Mouse (Mus musculus) midbrain, embryonic 15.5 days (tissue): ENCODE measurements around the gene Camk2d. TPM values are rescaled to one million over a fixed set of nuclear protein-coding genes. Genes with fewer than 3 reads are reported as not detected.

Experiments used
- ATAC-seq: fragments of 200-750 bp; cut with Nextera tagmentation; replicated peaks from 2 replicates; pipeline ENCODE4 v1.8.0; 2017; ENCODE audit warnings: moderate TSS enrichment
- H3K27ac ChIP-seq: fragments of 300-500 bp; sonication (generic); 2 replicates; pipeline ENCODE4 v1.5.1; 2015; ENCODE audit warnings: mild to moderate bottlenecking, inconsistent platforms
- H3K27me3 ChIP-seq: fragments of 300-500 bp; sonication (generic); replicated peaks from 2 replicates; pipeline ENCODE4 v1.6.1; 2015; ENCODE audit warnings: inconsistent platforms
- H3K36me3 ChIP-seq: fragments of 300-500 bp; sonication (generic); replicated peaks from 2 replicates; pipeline ENCODE4 v1.6.1; 2015; ENCODE audit warnings: inconsistent platforms
- H3K4me1 ChIP-seq: fragments of 300-500 bp; sonication (generic); 2 replicates; pipeline ENCODE4 v1.6.1; 2015; ENCODE audit warnings: inconsistent platforms
- H3K4me2 ChIP-seq: fragments of 300-500 bp; sonication (generic); 2 replicates; pipeline ENCODE4 v1.6.1; 2015; ENCODE audit warnings: inconsistent platforms, mild to moderate bottlenecking, moderate library complexity
- H3K4me3 ChIP-seq: fragments of 300-500 bp; sonication (generic); 2 replicates; pipeline ENCODE4 v1.5.1; 2015; ENCODE audit warnings: mild to moderate bottlenecking, inconsistent platforms
- H3K9ac ChIP-seq: fragments of 300-500 bp; sonication (generic); 2 replicates; pipeline ENCODE4 v1.6.1; 2015; ENCODE audit warnings: mild to moderate bottlenecking, inconsistent platforms
- H3K9me3 ChIP-seq: fragments of 300-500 bp; sonication (generic); 2 replicates; pipeline ENCODE4 v1.6.1; 2016; ENCODE audit warnings: inconsistent platforms
- WGBS: fragments of 180-500 bp; shearing (Covaris S2); methylation state at CpG from one replicate; pipeline ENCODE4 v1.1.7; 2015; ENCODE audit warnings: mixed read lengths; 5-methylcytosine and 5-hydroxymethylcytosine counted together
- polyA plus RNA-seq: library from polyadenylated mRNA; unstranded; fragments of >200 nt; fragmentation: Nextera tagmentation; extraction: Ambion mirVana; gene quantifications from 2 replicates; pipeline ENCODE4 v1.2.1, GENCODE M21; 2015

The Camk2d gene
- polyA plus RNA-seq, 1 experiment from 2014 or later = 54.7 TPM

GRCm38 (mm10) chr3:126634171-126634570, 38.1 kb downstream of the Camk2d start:
- Histone ChIP-seq H3K36me3 (no peaks in the 10 kb centered on the region), H3K27me3 (no peaks in the 10 kb centered on the region), H3K9me3 (no peaks in the 10 kb centered on the region), H3K4me3 (no peak overlapping the region), H3K27ac (no peak overlapping the region), H3K4me1 (peaks cover 3% of the 10 kb centered on the region; the same call in 1 of the 2 replicates), H3K9ac (no peak overlapping the region), H3K4me2 (no peak overlapping the region)
- ATAC-seq = no peak
- WGBS = 38% methylated on average over 6 of the region's 6 CpGs

DNA sequence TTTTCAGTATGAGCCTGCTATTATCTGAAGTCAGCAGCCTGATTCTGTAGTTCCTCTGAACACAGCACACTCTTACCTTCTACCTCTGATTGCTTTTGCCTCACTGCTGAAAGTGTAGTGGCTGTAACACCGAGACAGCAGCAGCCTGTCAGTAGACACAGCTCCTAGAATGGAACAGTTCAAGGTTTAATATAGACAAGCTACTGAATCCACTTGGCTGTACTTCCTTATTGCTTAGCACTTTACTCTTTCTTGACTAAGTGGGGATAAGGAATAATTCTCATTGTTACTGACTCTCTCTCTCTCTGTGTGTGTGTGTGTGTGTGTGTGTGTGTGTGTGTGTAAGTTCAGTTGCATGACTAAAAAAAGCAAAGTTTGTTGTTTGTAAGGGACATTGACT, 42.2 kb downstream of the Camk2d start:
- Histone ChIP-seq H3K9ac (no peak overlapping the region), H3K27ac (no peak overlapping the region), H3K36me3 (no peaks in the 10 kb centered on the region), H3K4me3 (no peak overlapping the region), H3K9me3 (no peaks in the 10 kb centered on the region), H3K27me3 (no peaks in the 10 kb centered on the region), H3K4me2 (no peak overlapping the region), H3K4me1 (peaks cover 6% of the 10 kb centered on the region)
- ATAC-seq = no peak
- 69% methylated on average over 1 of the region's 1 CpGs for WGBS

GRCm38 (mm10) chr3:126639098-126639513, 43.0 kb downstream of the Camk2d start:
- Histone ChIP-seq H3K4me1 (peaks cover 14% of the 10 kb centered on the region), H3K4me3 (no peak overlapping the region), H3K9ac (no peak overlapping the region), H3K4me2 (no peak overlapping the region), H3K27ac (0 out of 2 replicates have a peak overlapping the region, but pooled peaks have one; percentile 51), H3K27me3 (no peaks in the 10 kb centered on the region), H3K9me3 (no peaks in the 10 kb centered on the region), H3K36me3 (no peaks in the 10 kb centered on the region)
- peak; percentile 79 for ATAC-seq
- 31% methylated on average over 5 of the region's 5 CpGs for WGBS

DNA sequence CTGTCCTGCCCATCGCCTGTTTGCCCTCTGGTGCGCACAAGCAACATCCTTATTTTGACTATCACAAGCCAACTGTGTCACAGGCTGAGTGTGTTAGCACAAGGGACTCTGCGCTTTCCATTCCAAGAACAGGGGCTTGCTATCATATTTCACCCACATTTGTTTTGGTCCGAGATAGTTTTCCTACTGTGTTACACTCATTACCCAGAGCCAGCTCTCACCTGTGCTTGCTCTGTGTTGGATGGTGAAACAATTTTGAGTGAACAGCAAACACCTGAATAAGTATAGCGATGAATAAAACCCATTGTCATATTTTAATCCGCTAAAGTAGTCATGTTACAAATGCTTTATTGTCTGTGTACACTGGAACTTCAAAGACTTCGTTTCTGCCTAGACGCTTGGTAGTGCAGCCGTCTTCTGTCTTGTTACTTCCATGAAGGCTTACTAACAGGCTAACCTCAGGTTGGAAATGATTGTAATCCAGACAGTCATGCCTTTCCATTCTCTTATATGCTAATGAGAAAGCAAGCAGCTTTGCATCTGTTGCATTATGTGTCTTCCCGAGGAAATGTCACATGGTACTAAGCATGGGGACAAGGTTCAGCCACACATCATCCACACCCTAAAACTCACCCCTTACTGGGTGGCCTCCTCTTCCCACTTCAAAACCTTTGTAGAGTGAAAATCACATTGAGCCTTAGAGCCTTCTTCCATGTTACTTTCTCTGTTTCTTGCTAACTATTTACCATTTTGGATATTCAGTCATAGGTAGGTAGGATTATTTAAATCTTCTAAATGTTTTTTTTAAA, 44.5 kb downstream of the Camk2d start:
- Histone ChIP-seq H3K4me2 (no peak overlapping the region), H3K9ac (no peak overlapping the region), H3K9me3 (no peaks in the 10 kb centered on the region), H3K4me1 (peaks cover 16% of the 10 kb centered on the region), H3K27me3 (no peaks in the 10 kb centered on the region), H3K36me3 (no peaks in the 10 kb centered on the region), H3K4me3 (no peak overlapping the region), H3K27ac (no peak overlapping the region)
- 66% methylated on average over 10 of the region's 10 CpGs for WGBS
- no peak for ATAC-seq

GRCm38 (mm10) chr3:126641451-126641850, 45.3 kb downstream of the Camk2d start:
- Histone ChIP-seq H3K4me1 (peaks cover 16% of the 10 kb centered on the region), H3K27me3 (no peaks in the 10 kb centered on the region), H3K4me2 (no peak overlapping the region), H3K36me3 (no peaks in the 10 kb centered on the region), H3K9me3 (no peaks in the 10 kb centered on the region), H3K9ac (no peak overlapping the region), H3K4me3 (no peak overlapping the region), H3K27ac (no peak overlapping the region)
- ATAC-seq = no peak
- 91% methylated on average over 4 of the region's 4 CpGs for WGBS

DNA sequence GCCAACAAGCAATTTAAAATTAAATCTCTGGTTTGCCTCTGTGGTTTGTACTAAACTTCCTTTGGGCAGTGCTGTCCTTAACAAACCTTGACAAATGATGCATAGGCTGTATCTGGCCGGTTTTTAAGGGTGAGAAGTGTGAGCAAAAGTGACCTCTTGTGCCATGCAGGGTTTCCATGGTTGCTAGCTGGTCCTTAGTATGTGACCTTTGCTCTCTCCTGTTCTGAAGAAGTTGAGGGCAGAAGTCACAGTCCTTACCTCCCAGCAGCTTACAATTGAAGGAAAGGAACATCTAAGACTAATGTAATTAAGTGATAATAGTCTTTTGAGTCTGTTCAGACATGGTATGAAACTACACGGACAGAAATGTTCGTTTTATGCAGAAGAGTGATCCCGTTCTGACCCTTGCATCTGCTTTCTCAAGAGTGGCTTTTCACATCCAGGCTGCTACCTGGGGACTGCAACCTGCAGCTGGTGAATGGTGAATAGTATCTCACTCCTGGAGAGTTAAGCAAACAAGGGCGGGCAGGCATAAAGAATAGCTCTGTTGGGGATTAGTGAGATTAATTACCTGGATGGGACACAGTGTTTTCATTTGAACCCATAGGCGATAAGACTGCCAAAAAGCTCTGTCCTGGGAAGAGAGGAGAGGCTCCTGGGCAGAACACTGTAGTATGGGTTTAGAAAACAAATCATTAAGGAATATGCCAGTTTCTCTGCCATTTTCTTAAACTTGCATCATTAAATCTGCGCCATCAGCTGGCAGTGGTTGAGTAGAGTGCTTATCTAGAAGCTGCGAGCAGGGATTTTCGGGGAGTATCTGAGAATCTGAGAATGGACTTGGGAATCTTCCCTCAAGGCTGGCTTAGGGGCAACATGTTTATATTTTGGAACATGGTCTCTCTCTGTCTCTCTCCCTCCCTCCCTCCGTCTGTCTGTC, 47.2 kb downstream of the Camk2d start:
- ATAC-seq = peak; percentile 41
- H3K27me3 ChIP-seq = no peaks in the 10 kb centered on the region
- no peak overlapping the region; the same call in 1 of the 2 replicates for H3K27ac ChIP-seq
- no peak overlapping the region for H3K4me3 ChIP-seq
- 14% methylated on average over 10 of the region's 10 CpGs for WGBS
- no peaks in the 10 kb centered on the region for H3K9me3 ChIP-seq
- no peaks in the 10 kb centered on the region for H3K36me3 ChIP-seq
- H3K9ac ChIP-seq = no peak overlapping the region
- H3K4me1 ChIP-seq = peaks cover 16% of the 10 kb centered on the region
- 0 out of 2 replicates have a peak overlapping the region, but pooled peaks have one; percentile 4 for H3K4me2 ChIP-seq

DNA sequence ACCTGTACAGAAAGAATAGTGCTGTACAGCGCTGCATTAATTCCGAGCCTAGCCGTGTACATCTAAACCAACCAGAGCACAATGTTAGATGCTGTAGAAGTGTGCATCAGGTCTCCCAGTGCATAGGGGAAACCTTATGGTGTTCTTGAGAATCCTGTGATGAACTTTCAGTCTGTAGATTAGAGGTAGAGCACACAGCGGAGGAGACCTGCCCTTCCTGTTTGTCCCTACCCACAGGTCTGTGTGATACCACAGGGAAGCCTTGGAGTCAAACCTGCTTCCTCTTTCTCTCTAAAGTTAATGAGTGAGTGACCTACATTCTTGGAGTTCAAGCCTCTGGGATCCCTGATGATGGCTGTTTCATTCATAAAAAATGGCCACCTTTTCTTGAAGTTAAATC, 54.2 kb downstream of the Camk2d start:
- Histone ChIP-seq H3K4me1 (0 out of 2 replicates have a peak, but pooled peaks cover 2% of the 10 kb centered on the region), H3K9ac (no peak overlapping the region), H3K4me3 (no peak overlapping the region), H3K36me3 (no peaks in the 10 kb centered on the region), H3K9me3 (no peaks in the 10 kb centered on the region), H3K27ac (no peak overlapping the region), H3K27me3 (no peaks in the 10 kb centered on the region), H3K4me2 (no peak overlapping the region)
- 97% methylated on average over 4 of the region's 4 CpGs for WGBS
- ATAC-seq = no peak

GRCm38 (mm10) chr3:126650747-126651146, 54.6 kb downstream of the Camk2d start:
- no peaks in the 10 kb centered on the region for H3K36me3 ChIP-seq
- no peaks in the 10 kb centered on the region for H3K4me1 ChIP-seq
- no peaks in the 10 kb centered on the region for H3K27me3 ChIP-seq
- WGBS = 63% methylated on average over 6 of the region's 6 CpGs
- H3K4me3 ChIP-seq = no peak overlapping the region
- no peaks in the 10 kb centered on the region for H3K9me3 ChIP-seq
- H3K4me2 ChIP-seq = no peak overlapping the region
- ATAC-seq = no peak
- no peak overlapping the region for H3K9ac ChIP-seq
- no peak overlapping the region for H3K27ac ChIP-seq

DNA sequence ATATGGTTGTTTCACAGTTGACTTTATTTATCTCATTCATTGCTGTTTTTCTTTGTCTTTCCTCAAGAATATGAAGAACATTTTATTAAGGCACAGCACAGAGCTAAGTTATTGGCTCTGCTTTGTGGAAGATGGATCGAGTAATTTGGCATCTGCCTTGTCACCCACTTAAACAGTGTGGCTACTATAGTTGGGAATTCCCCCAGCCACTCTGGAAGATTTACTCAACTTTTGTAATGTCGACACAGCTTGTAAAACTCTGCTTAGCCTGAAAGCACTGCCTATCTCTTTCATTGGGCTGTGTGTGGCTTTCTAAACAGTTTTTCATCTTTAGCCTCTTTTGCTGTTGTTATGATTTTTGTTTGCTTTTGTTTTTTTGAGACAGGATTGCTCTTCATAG, 56.3 kb downstream of the Camk2d start:
- no peaks in the 10 kb centered on the region for H3K27me3 ChIP-seq
- no peak overlapping the region for H3K4me2 ChIP-seq
- 82% methylated on average over 2 of the region's 2 CpGs for WGBS
- H3K4me3 ChIP-seq = no peak overlapping the region
- no peak for ATAC-seq
- H3K4me1 ChIP-seq = no peaks in the 10 kb centered on the region
- no peak overlapping the region for H3K27ac ChIP-seq
- no peak overlapping the region for H3K9ac ChIP-seq
- H3K9me3 ChIP-seq = no peaks in the 10 kb centered on the region
- H3K36me3 ChIP-seq = no peaks in the 10 kb centered on the region

DNA sequence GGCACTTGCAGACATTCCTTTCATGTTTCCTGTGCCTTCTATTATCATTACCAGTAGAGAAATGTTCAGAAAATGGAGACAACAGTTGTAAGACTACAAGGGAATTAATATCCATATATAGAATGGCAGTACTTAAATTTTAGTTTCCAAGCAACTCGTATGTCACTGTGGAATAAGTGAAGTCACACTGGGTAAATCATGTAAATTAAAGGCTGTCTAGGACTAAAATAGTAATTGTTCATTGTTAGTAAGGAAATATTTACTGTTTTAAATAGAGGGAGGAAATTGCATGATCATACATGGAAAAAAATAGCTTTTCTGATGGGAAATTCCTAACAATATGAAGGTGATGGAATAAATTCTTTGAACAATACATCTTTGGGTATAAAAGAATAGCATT, 57.0 kb downstream of the Camk2d start:
- Histone ChIP-seq H3K9me3 (no peaks in the 10 kb centered on the region), H3K27ac (no peak overlapping the region), H3K27me3 (no peaks in the 10 kb centered on the region), H3K4me3 (no peak overlapping the region), H3K36me3 (no peaks in the 10 kb centered on the region), H3K4me2 (no peak overlapping the region), H3K4me1 (no peaks in the 10 kb centered on the region), H3K9ac (no peak overlapping the region)
- ATAC-seq = no peak
- 71% methylated on average over 1 of the region's 1 CpGs for WGBS

DNA sequence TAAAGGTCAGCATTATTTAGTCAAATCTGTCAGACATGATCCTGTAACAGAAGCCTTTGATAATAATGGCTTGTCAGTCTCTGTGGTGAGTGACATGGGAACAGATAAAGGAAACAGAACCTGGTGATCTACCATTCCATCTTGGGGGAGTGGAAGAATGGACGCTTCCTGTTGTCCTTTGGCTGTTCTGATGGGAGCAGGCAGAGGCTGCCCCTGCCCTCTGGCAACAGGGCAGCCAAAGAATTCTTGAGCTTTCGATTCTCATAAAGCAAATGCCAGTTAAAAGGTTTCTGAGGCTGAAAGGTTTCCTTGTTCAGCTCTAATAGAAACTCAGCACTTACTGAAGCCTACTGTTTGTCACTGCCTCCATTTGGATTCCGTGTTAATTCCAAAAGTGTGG, 60.1 kb downstream of the Camk2d start:
- WGBS = 51% methylated on average over 3 of the region's 3 CpGs
- H3K27me3 ChIP-seq = no peaks in the 10 kb centered on the region
- H3K36me3 ChIP-seq = no peaks in the 10 kb centered on the region
- no peaks in the 10 kb centered on the region for H3K4me1 ChIP-seq
- H3K9me3 ChIP-seq = no peaks in the 10 kb centered on the region
- H3K27ac ChIP-seq = no peak overlapping the region
- H3K4me2 ChIP-seq = no peak overlapping the region
- ATAC-seq = no peak
- no peak overlapping the region for H3K9ac ChIP-seq
- H3K4me3 ChIP-seq = no peak overlapping the region

DNA sequence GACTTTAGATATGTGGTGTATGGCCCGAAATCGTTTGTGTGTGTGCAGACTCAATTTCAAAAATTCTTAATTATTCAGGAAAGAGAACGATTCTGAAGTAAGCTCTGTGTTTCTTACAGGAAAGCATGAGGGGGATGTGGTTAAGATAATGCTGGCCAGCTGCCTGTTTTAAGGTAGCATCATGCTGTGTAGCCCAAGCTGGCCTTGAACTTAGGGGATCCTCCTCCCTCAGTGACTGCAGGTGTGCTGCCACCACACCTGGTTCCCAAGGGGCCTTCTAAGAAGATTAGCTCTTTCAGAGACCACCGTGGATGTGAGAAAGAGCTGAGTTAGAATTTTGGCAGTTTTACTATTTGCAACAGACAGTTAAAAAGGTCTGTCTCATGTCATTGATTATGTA, 61.8 kb downstream of the Camk2d start:
- H3K4me2 ChIP-seq = no peak overlapping the region
- H3K4me1 ChIP-seq = no peaks in the 10 kb centered on the region
- no peak for ATAC-seq
- no peak overlapping the region for H3K4me3 ChIP-seq
- H3K36me3 ChIP-seq = no peaks in the 10 kb centered on the region
- 71% methylated on average over 4 of the region's 4 CpGs for WGBS
- H3K9ac ChIP-seq = no peak overlapping the region
- no peak overlapping the region for H3K27ac ChIP-seq
- H3K9me3 ChIP-seq = no peaks in the 10 kb centered on the region
- no peaks in the 10 kb centered on the region for H3K27me3 ChIP-seq
